Mouse (Mus musculus) mesoderm, embryonic 11.5 days (tissue): Measurements from ENCODE around the gene Gm13695.
"Not testable (repeated sequence)": the region's sequence is repeated elsewhere in the genome, so short reads cannot be mapped to it uniquely, and the experiment has no call there.

Experiments used
- DNase-seq: peaks from one replicate; pipeline ENCODE4 v3.0.0-alpha.2; 2012; ENCODE audit warnings: low read depth, low spot score

Gene Gm13695

GRCm38 (mm10) chr2:83967013-83967412 is at the start of gene Gm13695:
Gm13695 (plus strand) TSS chr2:83967313.
- DNase-seq: not testable (repeated sequence)

GRCm38 (mm10) chr2:83929478-83930088 is 37.5 kb upstream of the Gm13695 start:
- DNase-seq: peak; percentile 22

DNA sequence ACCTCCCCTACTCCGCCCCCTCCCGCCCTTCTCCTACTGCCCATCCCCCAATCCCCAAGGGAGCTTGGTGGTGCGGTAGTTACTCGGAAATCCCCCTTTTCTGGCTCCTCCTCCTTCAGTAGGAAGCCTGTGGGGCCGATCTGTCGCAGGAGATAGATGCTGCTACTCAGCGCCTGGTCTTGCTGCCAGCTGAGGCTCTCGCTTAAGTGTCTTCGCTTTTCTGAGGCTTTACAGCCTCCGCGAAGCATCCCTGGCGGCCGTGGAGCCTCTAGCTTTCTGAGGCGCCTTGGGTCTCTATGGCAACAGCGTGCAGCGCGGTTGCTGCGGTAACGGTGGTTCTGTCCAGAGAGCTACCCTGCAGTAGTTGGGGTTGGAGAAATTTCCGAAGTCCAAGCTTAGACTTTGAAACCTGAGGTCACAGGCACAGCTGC is 26.2 kb upstream of the Gm13695 start, which contains the start of gene Zswim2:
Gene Zswim2, minus strand, starts transcription at position 298 of the 431 bp plus-strand sequence.
- peak; percentile 86 for DNase-seq

GRCm38 (mm10) chr2:83941378-83941777 is 25.7 kb upstream of the Gm13695 start:
- no peak for DNase-seq

DNA sequence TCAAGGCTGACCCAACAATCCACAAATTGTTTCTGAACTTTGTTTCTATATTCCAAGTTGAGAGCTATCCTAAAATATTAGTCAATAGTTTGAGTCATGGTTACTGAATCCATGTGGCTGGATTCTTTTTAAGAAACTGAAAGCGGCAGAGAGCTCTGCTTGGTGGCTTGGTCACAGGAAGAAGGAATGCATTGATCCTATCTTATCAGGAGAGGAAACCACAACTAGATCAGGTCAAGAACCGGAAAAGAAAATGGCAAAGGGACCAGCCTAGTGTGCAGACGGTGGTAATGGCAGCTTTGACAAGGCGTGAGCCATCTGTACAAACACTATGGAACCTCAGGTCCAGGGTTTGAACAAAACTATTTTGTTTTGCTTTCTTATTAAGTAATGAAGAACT is 25.3 kb upstream of the Gm13695 start:
- DNase-seq: no peak

- not testable (repeated sequence) for DNase-seq
Measured at GRCm38 (mm10) chr2:83955393-83955792, 11.7 kb upstream of the Gm13695 start, which contains the start of gene Gm13698. Gm13698 (plus strand) TSS chr2:83955693.

- not testable (repeated sequence) for DNase-seq
Measured at GRCm38 (mm10) chr2:83961203-83961602, 5.9 kb upstream of the Gm13695 start, which contains the start of gene Gm13693. Gm13693 (plus strand) TSS chr2:83961503.

DNA sequence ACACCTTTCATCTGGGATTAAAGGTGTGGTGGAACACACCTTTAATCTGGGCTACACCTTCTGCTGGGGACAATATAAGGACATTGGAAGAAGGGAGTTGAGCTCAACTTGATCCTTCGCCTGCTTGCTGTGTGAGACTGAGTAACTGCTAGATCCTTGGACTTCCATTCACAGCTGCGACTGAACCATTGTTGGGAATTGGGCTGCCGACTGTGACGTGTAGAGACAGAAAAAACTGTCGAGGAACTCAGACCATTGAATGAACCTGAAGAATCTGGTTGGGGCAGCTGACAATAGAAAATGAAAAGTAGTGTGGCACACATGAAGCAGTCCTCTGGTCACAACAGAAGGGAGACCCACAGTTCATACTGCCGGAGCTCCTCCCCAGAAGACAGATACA is 5.7 kb downstream of the Gm13695 start, which contains the start of gene Gm13696:
Gene Gm13696, plus strand, starts transcription at position 301 of the 400 bp plus-strand sequence.
- not testable (repeated sequence) for DNase-seq

DNA sequence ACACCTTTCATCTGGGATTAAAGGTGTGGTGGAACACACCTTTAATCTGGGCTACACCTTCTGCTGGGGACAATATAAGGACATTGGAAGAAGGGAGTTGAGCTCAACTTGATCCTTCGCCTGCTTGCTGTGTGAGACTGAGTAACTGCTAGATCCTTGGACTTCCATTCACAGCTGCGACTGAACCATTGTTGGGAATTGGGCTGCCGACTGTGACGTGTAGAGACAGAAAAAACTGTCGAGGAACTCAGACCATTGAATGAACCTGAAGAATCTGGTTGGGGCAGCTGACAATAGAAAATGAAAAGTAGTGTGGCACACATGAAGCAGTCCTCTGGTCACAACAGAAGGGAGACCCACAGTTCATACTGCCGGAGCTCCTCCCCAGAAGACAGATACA is 11.5 kb downstream of the Gm13695 start, which contains the start of gene Gm13694:
Gene Gm13694, plus strand, starts transcription at position 301 of the 400 bp plus-strand sequence.
- not testable (repeated sequence) for DNase-seq

DNA sequence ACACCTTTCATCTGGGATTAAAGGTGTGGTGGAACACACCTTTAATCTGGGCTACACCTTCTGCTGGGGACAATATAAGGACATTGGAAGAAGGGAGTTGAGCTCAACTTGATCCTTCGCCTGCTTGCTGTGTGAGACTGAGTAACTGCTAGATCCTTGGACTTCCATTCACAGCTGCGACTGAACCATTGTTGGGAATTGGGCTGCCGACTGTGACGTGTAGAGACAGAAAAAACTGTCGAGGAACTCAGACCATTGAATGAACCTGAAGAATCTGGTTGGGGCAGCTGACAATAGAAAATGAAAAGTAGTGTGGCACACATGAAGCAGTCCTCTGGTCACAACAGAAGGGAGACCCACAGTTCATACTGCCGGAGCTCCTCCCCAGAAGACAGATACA is 17.3 kb downstream of the Gm13695 start, which contains the start of gene Gm13697:
Gene Gm13697, plus strand, starts transcription at position 301 of the 400 bp plus-strand sequence.
- DNase-seq: not testable (repeated sequence)

DNA sequence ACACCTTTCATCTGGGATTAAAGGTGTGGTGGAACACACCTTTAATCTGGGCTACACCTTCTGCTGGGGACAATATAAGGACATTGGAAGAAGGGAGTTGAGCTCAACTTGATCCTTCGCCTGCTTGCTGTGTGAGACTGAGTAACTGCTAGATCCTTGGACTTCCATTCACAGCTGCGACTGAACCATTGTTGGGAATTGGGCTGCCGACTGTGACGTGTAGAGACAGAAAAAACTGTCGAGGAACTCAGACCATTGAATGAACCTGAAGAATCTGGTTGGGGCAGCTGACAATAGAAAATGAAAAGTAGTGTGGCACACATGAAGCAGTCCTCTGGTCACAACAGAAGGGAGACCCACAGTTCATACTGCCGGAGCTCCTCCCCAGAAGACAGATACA is 23.1 kb downstream of the Gm13695 start, which contains the start of gene Gm13691:
Gene Gm13691, plus strand, starts transcription at position 301 of the 400 bp plus-strand sequence.
- DNase-seq: not testable (repeated sequence)

DNA sequence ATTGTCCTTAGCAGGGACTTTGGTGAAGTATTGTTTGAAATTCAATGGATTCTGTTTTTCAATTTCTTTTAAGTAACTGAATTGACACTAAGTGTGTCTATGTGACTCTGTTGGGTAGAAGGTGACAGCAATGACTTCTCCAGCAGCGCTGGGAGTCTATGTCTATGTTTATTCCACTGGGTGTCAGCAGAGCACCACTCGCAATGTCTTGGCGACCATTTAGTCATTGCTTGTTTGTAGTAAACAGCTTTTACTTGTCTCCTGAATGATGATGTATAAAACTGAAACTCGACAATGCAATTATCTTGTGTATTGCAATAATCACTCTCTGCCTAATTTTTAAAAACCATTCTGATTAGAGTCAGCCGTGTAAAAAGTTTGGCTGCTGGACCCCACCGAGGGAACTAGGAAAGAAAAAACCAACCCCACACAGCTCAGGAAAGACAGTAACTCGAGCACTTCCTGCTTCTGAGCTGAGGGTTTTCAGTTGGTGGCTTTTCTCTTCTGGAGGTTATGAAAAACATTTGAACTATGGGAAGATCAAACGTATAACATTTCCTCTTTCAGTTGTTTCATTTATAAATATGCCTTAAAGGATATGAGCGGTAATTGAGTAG is 26.6 kb downstream of the Gm13695 start:
- DNase-seq: not testable (repeated sequence)

GRCm38 (mm10) chr2:83994526-83994925 is 27.4 kb downstream of the Gm13695 start:
- DNase-seq: not testable (repeated sequence)

DNA sequence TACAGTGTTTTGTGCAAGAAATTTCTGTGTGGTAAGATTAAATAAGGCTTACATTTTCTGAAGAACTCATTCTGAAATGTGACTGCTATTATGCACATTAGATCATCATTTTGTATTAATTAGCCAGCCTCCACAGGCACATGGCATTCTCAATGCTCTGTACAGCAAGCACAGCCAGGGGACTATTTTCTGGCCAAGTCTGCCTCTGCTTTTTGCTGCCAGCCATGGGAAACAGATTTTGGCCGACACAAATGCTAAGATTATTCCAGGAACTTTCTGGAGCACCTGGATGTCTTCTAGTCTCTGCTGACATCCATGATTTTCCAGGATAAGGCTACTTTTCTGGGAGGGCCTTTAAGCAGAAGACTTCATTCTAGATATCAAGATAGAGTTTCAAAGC is 41.8 kb downstream of the Gm13695 start:
- no peak for DNase-seq

DNA sequence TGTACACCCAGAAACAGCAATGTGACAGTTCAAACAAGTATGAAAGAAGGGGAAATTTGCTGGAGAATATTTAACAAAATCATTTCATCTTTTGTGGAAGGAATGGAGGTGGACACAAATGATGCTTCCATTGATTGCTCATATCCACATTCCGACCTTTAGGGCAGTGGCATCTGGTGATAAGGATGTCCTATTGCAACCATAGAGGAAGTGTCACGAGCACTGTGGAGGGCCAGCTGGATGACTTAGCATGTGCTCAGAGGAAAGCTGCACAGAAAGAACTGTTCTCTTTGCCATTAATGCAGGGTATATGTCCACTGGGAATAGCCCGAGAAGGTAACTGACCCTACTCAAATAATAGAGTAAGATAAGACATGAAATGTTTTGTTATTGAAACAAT is 42.7 kb downstream of the Gm13695 start:
- DNase-seq: no peak

DNA sequence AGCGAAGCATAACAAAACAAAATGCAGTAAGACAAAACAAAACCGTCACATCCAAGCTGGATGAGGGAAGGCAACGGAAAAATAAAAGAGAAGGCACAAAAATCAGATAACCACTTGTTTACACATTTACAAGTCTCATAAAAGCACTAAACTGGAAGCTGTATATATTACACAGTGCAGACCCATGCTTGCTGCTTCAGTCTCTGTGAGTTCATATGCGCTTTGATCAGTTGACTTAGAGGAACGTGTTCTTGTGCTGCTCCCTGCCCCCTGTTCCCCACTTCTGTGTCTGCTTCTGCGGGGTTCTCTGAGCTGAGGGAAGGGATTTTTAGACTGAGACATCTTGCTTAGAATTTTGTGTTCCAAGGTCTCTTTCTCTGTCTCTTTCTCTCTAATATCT is 47.5 kb downstream of the Gm13695 start:
- DNase-seq: no peak

DNA sequence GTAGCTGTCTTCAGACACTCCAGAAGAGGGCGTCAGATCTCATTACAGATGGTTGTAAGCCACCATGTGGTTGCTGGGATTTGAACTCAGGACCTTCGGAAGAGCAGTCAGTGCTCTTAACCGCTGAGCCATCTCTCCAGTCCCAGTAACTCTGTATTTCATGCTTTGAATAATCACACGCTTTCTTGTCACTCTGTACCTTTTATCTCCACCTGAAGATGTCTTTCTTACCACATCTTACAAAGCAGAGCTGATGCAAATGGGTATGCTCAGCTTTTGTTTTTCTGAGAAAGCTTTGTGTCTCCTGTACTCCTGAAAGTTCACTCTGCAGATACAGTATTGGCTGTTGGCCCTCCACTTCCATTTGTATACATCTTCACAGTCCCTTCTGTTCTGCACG is 49.2 kb downstream of the Gm13695 start:
- not testable (repeated sequence) for DNase-seq

- DNase-seq: no peak
Measured at GRCm38 (mm10) chr2:84018330-84018729, 51.2 kb downstream of the Gm13695 start.
